Mouse (Mus musculus) adrenal gland (tissue): Measurements from ENCODE around the gene Rhbdd1.

Experiments
- intact Hi-C: fragments of 180-260 bp; cut with DNase I; formaldehyde crosslinking; loops from one replicate; pipeline ENCODE4 v1.15.1; 2025
- microRNA-seq, 2 experiments: library from miRNA; unstranded; fragments of <30 nt; microRNA quantifications; one replicate each; pipeline ENCODE4; 2019

The Rhbdd1 gene

DNA sequence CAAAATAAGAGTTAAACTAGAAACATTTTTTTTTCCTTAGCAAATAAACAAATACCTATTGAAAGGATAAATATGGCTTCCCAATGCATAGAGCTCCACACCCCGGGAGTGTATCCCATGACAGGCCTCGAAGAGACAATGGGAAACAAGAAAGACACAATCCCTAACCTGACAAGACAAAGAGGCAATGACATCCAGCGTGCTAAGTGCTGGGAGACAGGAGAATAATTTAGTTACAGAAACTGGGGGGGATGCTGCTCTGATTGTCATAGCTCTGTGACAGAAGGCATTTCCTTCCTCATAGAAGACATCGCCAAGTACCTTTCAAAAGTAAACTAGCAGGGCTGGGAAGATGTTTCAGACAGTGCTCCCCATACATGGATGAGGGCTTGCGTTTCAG lies 159.0 kb downstream of the Rhbdd1 start:
- intact Hi-C loops: no loop called here

DNA sequence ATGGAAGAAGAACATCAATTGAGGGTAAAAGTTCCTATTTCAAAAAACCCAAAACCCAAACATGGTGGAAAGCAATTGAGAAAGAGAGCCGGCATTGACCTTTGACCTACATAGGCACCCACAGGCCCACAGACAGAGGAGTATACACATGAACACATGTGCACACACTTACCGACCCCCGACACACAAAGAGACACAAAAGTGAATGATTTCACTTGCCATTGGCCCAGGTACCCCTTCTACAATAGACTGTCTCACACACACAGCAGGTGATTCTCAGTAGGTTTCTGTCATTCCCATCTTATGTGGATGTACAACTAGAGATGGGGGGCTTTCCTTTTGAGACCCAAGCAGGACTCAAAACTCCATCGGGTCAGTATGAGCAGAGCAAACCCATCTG lies 159.6 kb downstream of the Rhbdd1 start:
- intact Hi-C loops: no loop called here

DNA sequence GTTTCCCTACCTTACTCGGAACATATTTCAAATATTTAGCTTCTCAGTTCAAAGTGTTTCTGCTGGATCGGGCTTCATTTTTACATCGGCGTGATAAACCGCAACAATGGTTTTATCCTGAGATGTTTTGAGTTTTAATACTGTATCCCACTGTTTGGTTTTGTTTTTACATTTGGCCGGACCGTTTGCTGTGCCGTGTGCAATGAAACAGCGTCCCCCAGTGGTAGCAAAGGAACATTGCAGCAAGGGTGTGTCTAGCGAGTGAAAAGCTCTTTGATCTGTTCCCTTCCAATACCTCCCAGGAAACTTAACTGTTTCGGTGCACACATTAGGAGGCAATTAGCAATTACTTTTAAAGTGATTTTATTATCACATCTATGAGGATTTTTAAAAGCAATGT lies 160.0 kb downstream of the Rhbdd1 start:
- intact Hi-C loops: no loop called here

DNA sequence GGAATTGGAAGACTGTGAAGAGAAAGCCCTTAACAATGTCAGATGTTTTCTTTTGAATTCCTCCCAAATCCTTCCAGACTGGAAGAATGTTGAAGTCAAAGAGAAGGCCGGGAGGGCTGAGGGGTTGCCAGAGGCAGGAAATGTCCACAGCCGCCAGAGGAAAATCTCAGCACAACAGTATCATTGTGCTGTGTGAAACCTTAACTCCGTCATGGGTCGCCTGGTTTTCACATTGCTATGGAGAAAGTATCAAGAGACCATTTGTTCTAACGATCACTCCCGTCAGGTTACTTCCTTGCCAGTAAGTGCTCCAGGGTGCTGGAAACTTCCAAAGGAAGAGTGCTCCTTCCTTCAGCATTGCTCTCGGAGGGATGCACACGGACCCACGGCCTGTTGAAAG lies 160.5 kb downstream of the Rhbdd1 start:
- intact Hi-C loops: no loop called here

DNA sequence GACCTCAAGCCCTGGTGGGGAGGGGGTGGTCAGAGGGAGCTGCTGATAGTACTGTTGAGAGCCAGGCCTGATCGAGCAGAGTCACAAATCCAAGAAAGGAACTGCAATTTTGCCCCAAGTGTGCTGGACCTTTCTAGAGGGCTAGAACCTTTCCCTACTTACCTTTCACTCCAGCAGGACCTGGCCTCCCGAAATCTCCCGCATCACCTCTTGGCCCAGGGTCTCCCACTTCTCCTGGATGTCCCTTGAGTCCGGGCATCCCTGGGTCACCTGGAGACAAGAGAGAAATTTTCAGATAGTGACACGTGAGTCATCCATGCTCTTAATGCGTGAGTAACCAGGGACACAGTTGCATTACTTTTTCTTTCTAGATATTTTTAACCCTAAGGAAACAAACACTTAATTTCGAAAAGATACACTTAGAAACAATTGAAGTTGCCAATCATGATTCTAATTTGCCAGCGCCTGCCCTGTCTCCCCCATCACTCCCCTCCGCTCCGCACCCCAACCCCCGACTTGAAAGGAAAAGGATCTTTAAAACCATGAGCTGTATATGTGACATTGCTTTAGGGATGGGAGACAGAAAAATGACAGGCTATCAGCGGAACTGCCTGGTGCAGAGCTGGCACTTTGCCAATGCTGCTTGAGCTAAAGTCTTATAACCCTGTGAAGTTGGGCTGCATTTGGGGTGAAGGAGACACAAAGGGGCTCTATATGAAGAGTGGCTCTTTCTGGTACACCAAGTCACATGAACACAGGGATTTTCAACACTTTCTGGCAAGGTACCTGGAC lies 163.6 kb downstream of the Rhbdd1 start:
- intact Hi-C loops: no loop called here

DNA sequence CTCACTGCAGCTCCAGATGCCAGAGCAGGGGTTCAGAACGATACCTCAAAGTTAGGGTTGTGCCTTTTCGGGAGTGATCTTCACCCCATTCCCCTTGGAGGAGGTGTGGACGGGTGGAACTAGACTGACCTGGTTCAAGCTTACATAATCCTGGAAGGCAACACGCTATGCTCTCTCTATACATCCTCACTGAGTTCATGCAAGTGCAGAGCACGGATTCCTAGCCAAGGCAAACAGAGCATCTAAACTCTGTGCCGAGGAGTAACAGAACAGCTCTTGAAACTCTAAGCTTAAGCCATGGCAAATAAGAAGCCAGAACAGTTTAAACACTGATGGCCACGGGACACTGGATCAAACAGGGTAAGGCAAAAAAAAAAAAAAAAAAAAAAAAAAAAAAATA lies 166.1 kb downstream of the Rhbdd1 start:
- intact Hi-C loops: no loop called here

DNA sequence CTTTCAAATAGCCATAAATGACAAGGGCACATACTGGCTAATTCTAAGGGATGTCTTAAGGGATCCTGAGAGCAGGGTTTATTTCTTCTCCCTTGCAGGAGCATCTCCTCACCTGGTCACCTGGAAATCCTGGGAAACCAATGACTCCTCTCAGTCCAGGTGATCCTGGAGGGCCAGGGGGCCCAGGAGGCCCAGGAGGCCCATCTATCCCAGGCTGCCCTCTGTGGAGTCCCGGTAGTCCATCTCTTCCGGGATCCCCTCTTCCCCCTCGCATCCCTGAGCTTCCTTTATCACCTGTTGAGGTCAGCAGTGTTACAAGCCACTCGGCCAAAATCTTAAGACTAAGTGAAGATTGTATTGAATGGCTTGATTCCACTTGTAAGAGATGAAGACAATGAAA lies 170.1 kb downstream of the Rhbdd1 start:
- intact Hi-C loops: no loop called here

DNA sequence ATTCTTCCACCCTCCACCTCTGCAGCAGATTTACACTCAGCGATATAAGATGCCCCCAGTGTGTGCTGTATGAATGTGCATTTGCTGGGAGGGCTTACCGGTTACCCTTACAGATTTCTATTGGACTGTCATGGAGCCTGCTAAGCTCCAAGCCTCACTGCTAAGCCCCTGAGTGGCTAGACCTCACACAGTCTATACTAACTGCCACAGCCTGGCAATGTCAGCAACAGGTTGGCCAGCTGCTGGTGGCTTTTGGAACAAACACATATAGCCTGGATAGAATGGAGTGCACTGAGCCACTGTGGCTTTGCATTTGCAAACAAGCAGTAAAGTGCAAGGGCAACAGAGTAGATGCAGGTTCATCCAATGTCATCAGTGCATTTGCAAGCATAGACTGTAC lies 175.7 kb downstream of the Rhbdd1 start:
- intact Hi-C loops: no loop called here

Small RNA genes lying within 50 kb of the gene (microRNA-seq; reads per million reads assigned to microRNA genes)
- gene Gm22112: 0 reads per million in 2 experiments
